Mouse (Mus musculus) layer of hippocampus, adult 18-20 months (tissue): ENCODE measurements at regions not wholly inside any gene's neighbourhood (a gene's known extent, or its start where the extent isn't known, plus 50 kb on each side); places are given as distances from the start of the nearest gene placed in this dataset.
A peak's percentile ranks its signal among the peaks of the same experiment; 100 is the strongest.

Experiments used
- DNase-seq, 2 experiments: peaks; one replicate each; pipeline ENCODE4 v3.0.0; 2022; ENCODE audit warnings: low spot score in 2 of 2

- no peak for DNase-seq
These were observed 221.9 kb downstream of the Gm9733 start for GRCm38 (mm10) chr3:15110037-15110748.

- peak in 1 of 2 experiments; percentile 8 for DNase-seq
These were observed 219.8 kb downstream of the Gm9733 start for GRCm38 (mm10) chr3:15112177-15112838.

GRCm38 (mm10) chr3:15118634-15119356, 213.3 kb downstream of the Gm9733 start:
- no peak for DNase-seq

GRCm38 (mm10) chr3:15126736-15127135, 205.4 kb downstream of the Gm9733 start:
- no peak for DNase-seq

GRCm38 (mm10) chr3:15128370-15128769, 203.7 kb downstream of the Gm9733 start:
- DNase-seq: no peak

GRCm38 (mm10) chr3:15128960-15129359, 203.1 kb downstream of the Gm9733 start:
- DNase-seq: no peak

GRCm38 (mm10) chr3:15129729-15130369, 202.3 kb downstream of the Gm9733 start:
- DNase-seq: no peak

- no peak for DNase-seq
These were observed 200.0 kb downstream of the Gm9733 start for GRCm38 (mm10) chr3:15132136-15132535.

GRCm38 (mm10) chr3:15139550-15139949, 192.6 kb downstream of the Gm9733 start:
- DNase-seq: peak in 1 of 2 experiments; percentile 9

GRCm38 (mm10) chr3:15153710-15154109, 178.4 kb downstream of the Gm9733 start:
- DNase-seq: peak in 1 of 2 experiments; percentile 13

- peak; percentile 78 to 92 for DNase-seq
These were observed 177.9 kb downstream of the Gm9733 start for GRCm38 (mm10) chr3:15154153-15154552.

GRCm38 (mm10) chr3:15156681-15157080, 175.4 kb downstream of the Gm9733 start:
- DNase-seq: peak; percentile 35 to 59

GRCm38 (mm10) chr3:15157842-15158241, 174.3 kb downstream of the Gm9733 start:
- no peak for DNase-seq

GRCm38 (mm10) chr3:15158926-15159325, 173.2 kb downstream of the Gm9733 start:
- DNase-seq: no peak

GRCm38 (mm10) chr3:15159965-15160714, 172.0 kb downstream of the Gm9733 start:
- DNase-seq: no peak

GRCm38 (mm10) chr3:15175811-15176210, 156.3 kb downstream of the Gm9733 start:
- no peak for DNase-seq

GRCm38 (mm10) chr3:15179079-15179812, 152.9 kb downstream of the Gm9733 start:
- no peak for DNase-seq

GRCm38 (mm10) chr3:15181111-15181510, 151.0 kb downstream of the Gm9733 start:
- DNase-seq: no peak

GRCm38 (mm10) chr3:15186731-15187130, 145.4 kb downstream of the Gm9733 start:
- peak in 1 of 2 experiments; percentile 36 for DNase-seq

GRCm38 (mm10) chr3:15194362-15194761, 137.7 kb downstream of the Gm9733 start:
- DNase-seq: peak; percentile 73 to 93
